21 mouse cellular contexts compared by ENCODE assay signal in genomic region chr2:152928988-152929370, GRCm38 (mm10). TPM values are rescaled to one million over a fixed set of nuclear protein-coding genes. Genes with fewer than 3 reads are reported as not detected.
DNase-seq lines count a peak whose midpoint lies in the region; ATAC-seq and TF ChIP-seq lines count a peak whose summit lies in the region.
"Had no signal": no experiment of that assay in that cellular context is flagged by ENCODE, and none has a peak within 500 bp of the region (broad histone marks: within the 10 kb centered on the region; RNA-seq: fewer than 3 reads in every experiment).

No protein-coding gene starts in this region.

- H3K9ac ChIP-seq in kidney, embryonic 14.5 days (ENCODE audit: low read depth, low read length): no peak overlapping the region
- no peak overlapping the region for H3K9ac ChIP-seq in lung, postnatal 0 days (replicated peaks; ENCODE audit: low read depth)
- H3K9ac ChIP-seq: forebrain, postnatal 0 days; liver, embryonic 13.5 days had no signal

- no peaks in the 10 kb centered on the region for H3K36me3 ChIP-seq in kidney, embryonic 14.5 days (ENCODE audit: control insufficient read depth, insufficient read depth, low read length)
- no peaks in the 10 kb centered on the region for H3K36me3 ChIP-seq in lung, postnatal 0 days (ENCODE audit: insufficient read depth, low read length)
- H3K36me3 ChIP-seq: liver, embryonic 13.5 days; neural tube, embryonic 13.5 days had no signal

- peak overlapping the region; percentile 29 for H3K4me3 ChIP-seq in gastrocnemius, adult 2 months
- H3K4me3 ChIP-seq in kidney, embryonic 14.5 days (ENCODE audit: low read length): no peak overlapping the region
- H3K4me3 ChIP-seq in lung, postnatal 0 days (ENCODE audit: low read depth, low read length): no peak overlapping the region
- H3K4me3 ChIP-seq: erythroblast, embryonic 14.5 days; liver, embryonic 13.5 days; neural tube, embryonic 13.5 days had no signal

- peak overlapping the region; percentile 86 for H3K27ac ChIP-seq in gastrocnemius, adult 2 months
- peak overlapping the region; percentile 66; the same call in 1 of the 2 replicates for H3K27ac ChIP-seq in kidney, embryonic 14.5 days (ENCODE audit: low read depth, low read length)
- peak overlapping the region; percentile 54; the same call in 1 of the 2 replicates for H3K27ac ChIP-seq in lung, postnatal 0 days (ENCODE audit: low read length)
- H3K27ac ChIP-seq: hindbrain, postnatal 0 days; liver, embryonic 13.5 days; neural tube, embryonic 13.5 days had no signal

- TF ChIP-seq CTCF in gastrocnemius, adult 2 months (IDR thresholded peaks at IDR 0.05): no peak
- TF ChIP-seq CTCF in lung, postnatal 0 days (IDR thresholded peaks at IDR 0.05): no peak

- intact Hi-C loops in gastrocnemius, adult 2 months (cut with DNase I): no loop called here
- intact Hi-C loops in gastrocnemius, postnatal 14 days (cut with DNase I; ENCODE audit: low total_unique reads): no loop called here

- 75% methylated on average over 3 of the region's 3 CpGs for WGBS in kidney, embryonic 14.5 days
- 46% methylated on average over 3 of the region's 3 CpGs for WGBS in lung, postnatal 0 days

- no peak overlapping the region for H3K4me2 ChIP-seq in kidney, embryonic 14.5 days (replicated peaks; ENCODE audit: low read depth, low read length)
- H3K4me2 ChIP-seq in lung, postnatal 0 days (replicated peaks; ENCODE audit: low read depth, low read length): no peak overlapping the region
- H3K4me2 ChIP-seq: liver, embryonic 13.5 days; neural tube, embryonic 13.5 days had no signal

- H3K4me1 ChIP-seq in kidney, embryonic 14.5 days (ENCODE audit: control insufficient read depth, insufficient read depth, low read length): peaks cover 61% of the 10 kb centered on the region
- H3K4me1 ChIP-seq in lung, postnatal 0 days (ENCODE audit: insufficient read depth, low read depth, low read length): 0 out of 2 replicates have a peak, but pooled peaks cover 3% of the 10 kb centered on the region

- DNase-seq in gastrocnemius, adult 2 months: no peak
- no peak for DNase-seq in gastrocnemius, postnatal 14 days
- no peak for DNase-seq in kidney, postnatal 14 days
- no peak for DNase-seq in lung, postnatal 0 days (ENCODE audit: low spot score)
- DNase-seq in lung, postnatal 25 days (ENCODE audit: low spot score): no peak
- no peak for DNase-seq in spleen, postnatal 4 days (ENCODE audit: low spot score in 2 of 2)
- no peak for DNase-seq in adrenal gland, postnatal 14 days
- DNase-seq: forebrain, postnatal 0 days; gastrocnemius, postnatal 10 days; kidney, adult 9 months; liver, embryonic 13.5 days; thymus, postnatal 25 days had no signal

- H3K27me3 ChIP-seq in kidney, embryonic 14.5 days (ENCODE audit: control insufficient read depth, insufficient read depth, low read length): no peaks in the 10 kb centered on the region
- H3K27me3 ChIP-seq in lung, postnatal 0 days (replicated peaks; ENCODE audit: insufficient read depth, low read length): no peaks in the 10 kb centered on the region
- H3K27me3 ChIP-seq: liver, embryonic 13.5 days had no signal

- no peaks in the 10 kb centered on the region for H3K9me3 ChIP-seq in kidney, embryonic 14.5 days (ENCODE audit: control insufficient read depth, low read length)
- no peaks in the 10 kb centered on the region for H3K9me3 ChIP-seq in lung, postnatal 0 days (ENCODE audit: low read length)
- H3K9me3 ChIP-seq: liver, embryonic 13.5 days; neural tube, embryonic 13.5 days had no signal

- no peak for ATAC-seq in kidney, embryonic 14.5 days (ENCODE audit: low FRiP score, low TSS enrichment)
- ATAC-seq in lung, postnatal 0 days: no peak
- ATAC-seq: activated CD4-positive, CD25-positive, alpha-beta regulatory T cell, adult 4 months; forebrain, postnatal 0 days; hindbrain, postnatal 0 days; midbrain, embryonic 16.5 days had no signal

- no peak for TF ChIP-seq EP300 in lung, postnatal 0 days (IDR thresholded peaks at IDR 0.05)

RNA-seq across cellular contexts. Expression of gene Foxs1, which starts 4.0 kb away (rescaled TPM):
- total RNA-seq in gastrocnemius, adult 2 months (2021): 1 to 10 TPM; 1.4 to 1.7 TPM
- total RNA-seq in gastrocnemius, postnatal 14 days (2021): 1 to 10 TPM; 4.2 to 5.6 TPM
- polyA plus RNA-seq in kidney, embryonic 14.5 days (2014; fragmentation: Nextera tagmentation; extraction: Ambion mirVana): 4.4 and 4.8 TPM in 2 replicates
- 11.0 and 13.2 TPM in 2 replicates for polyA plus RNA-seq in lung, postnatal 0 days (2015; fragmentation: Nextera tagmentation; extraction: Ambion mirVana)
- total RNA-seq in adrenal gland, postnatal 14 days (2021): 3.6 and 6.1 TPM in 2 replicates
- total RNA-seq: megakaryocyte, adult 5-6 weeks had no signal
- polyA plus RNA-seq: activated CD4-positive, CD25-positive, alpha-beta regulatory T cell, adult 4 months; erythroblast, embryonic 14.5 days had no signal

RNA-seq across cellular contexts. Expression of gene Mylk2, which starts 17.8 kb away (rescaled TPM):
- 100 to 1,000 TPM; 445 to 720 TPM for total RNA-seq in gastrocnemius, adult 2 months (2021)
- total RNA-seq in gastrocnemius, postnatal 14 days (2021): 100 to 1,000 TPM; 150 to 230 TPM
- polyA plus RNA-seq in kidney, embryonic 14.5 days (2014; fragmentation: Nextera tagmentation; extraction: Ambion mirVana): 0.13 TPM in 1 of 2 replicates, not detected in the other
- polyA plus RNA-seq in lung, postnatal 0 days (2015; fragmentation: Nextera tagmentation; extraction: Ambion mirVana): 0.04 TPM in 1 of 2 replicates, not detected in the other
- not detected in 2 replicates for total RNA-seq in adrenal gland, postnatal 14 days (2021)
- total RNA-seq: left cerebral cortex, postnatal 25 days; megakaryocyte, adult 5-6 weeks had no signal
- polyA plus RNA-seq: activated CD4-positive, CD25-positive, alpha-beta regulatory T cell, adult 4 months; erythroblast, embryonic 14.5 days; forebrain, postnatal 0 days; liver, embryonic 13.5 days; neural tube, embryonic 13.5 days had no signal

RNA-seq across cellular contexts. Expression of gene Dusp15, which starts 22.5 kb away (rescaled TPM):
- under 1 TPM; 0.45 to 0.61 TPM for total RNA-seq in gastrocnemius, adult 2 months (2021)
- 1 to 10 TPM in 1 of 2 experiments, under 1 TPM in 1; 0.62 to 3.3 TPM for total RNA-seq in gastrocnemius, postnatal 14 days (2021)
- 2.3 and 2.5 TPM in 2 replicates for polyA plus RNA-seq in kidney, embryonic 14.5 days (2014; fragmentation: Nextera tagmentation; extraction: Ambion mirVana)
- not detected in 2 replicates for polyA plus RNA-seq in lung, postnatal 0 days (2015; fragmentation: Nextera tagmentation; extraction: Ambion mirVana)
- total RNA-seq in adrenal gland, postnatal 14 days (2021): 2.8 and 4.4 TPM in 2 replicates
- total RNA-seq: megakaryocyte, adult 5-6 weeks had no signal
- polyA plus RNA-seq: activated CD4-positive, CD25-positive, alpha-beta regulatory T cell, adult 4 months; erythroblast, embryonic 14.5 days; liver, embryonic 13.5 days had no signal

RNA-seq across cellular contexts. Expression of gene Ttll9, which starts 33.3 kb away (rescaled TPM):
- total RNA-seq in gastrocnemius, adult 2 months (2021): not detected
- not detected for total RNA-seq in gastrocnemius, postnatal 14 days (2021)
- polyA plus RNA-seq in kidney, embryonic 14.5 days (2014; fragmentation: Nextera tagmentation; extraction: Ambion mirVana): 1.1 and 1.2 TPM in 2 replicates
- polyA plus RNA-seq in lung, postnatal 0 days (2015; fragmentation: Nextera tagmentation; extraction: Ambion mirVana): 1.1 and 1.8 TPM in 2 replicates
- total RNA-seq in adrenal gland, postnatal 14 days (2021): 0.48 and 1.1 TPM in 2 replicates
- total RNA-seq: gastrocnemius, postnatal 10 days; heart, postnatal 14 days had no signal
- polyA plus RNA-seq: erythroblast, embryonic 14.5 days had no signal

Comparison
In these comparisons a context has a peak if more than half of its experiments do, and no peak if none do; other contexts are left out.
1. RNA of gene Mylk2, which starts 17.8 kb away (total RNA-seq): 445 to 720 TPM in gastrocnemius, adult 2 months and 150 to 230 TPM in gastrocnemius, postnatal 14 days; not detected in adrenal gland, postnatal 14 days; every median in the first group is over 100 times any median in the second.
2. Peak in every context shown above with its lines, with median percentiles within 50 percentile points of each other: H3K27ac ChIP-seq.